In genomic region chr11:21010867-21011266, GRCm38 (mm10) we compare ENCODE assay signal across 8 mouse cellular contexts.
DNase-seq lines count a peak whose midpoint lies in the region; ATAC-seq lines count a peak whose summit lies in the region.

No protein-coding gene starts in this region.

- peak overlapping the region; percentile 9; the same call in 1 of the 2 replicates for H3K27ac ChIP-seq in forebrain, embryonic 15.5 days (replicated peaks)
- no peak overlapping the region for H3K27ac ChIP-seq in midbrain, embryonic 12.5 days (replicated peaks)

- H3K9me3 ChIP-seq in forebrain, embryonic 15.5 days, result no peaks in the 10 kb centered on the region
- H3K9me3 ChIP-seq in midbrain, embryonic 12.5 days, result no peaks in the 10 kb centered on the region

- H3K4me2 ChIP-seq in forebrain, embryonic 15.5 days (replicated peaks), result no peak overlapping the region
- no peak overlapping the region for H3K4me2 ChIP-seq in midbrain, embryonic 12.5 days (replicated peaks)

- no peaks in the 10 kb centered on the region for H3K36me3 ChIP-seq in forebrain, embryonic 15.5 days
- H3K36me3 ChIP-seq in midbrain, embryonic 12.5 days, result no peaks in the 10 kb centered on the region

- H3K27me3 ChIP-seq in forebrain, embryonic 15.5 days, result no peaks in the 10 kb centered on the region
- H3K27me3 ChIP-seq in midbrain, embryonic 12.5 days, result peaks cover 5% of the 10 kb centered on the region; the same call in 1 of the 2 replicates

- no peak overlapping the region for H3K4me3 ChIP-seq in forebrain, embryonic 15.5 days
- no peak overlapping the region for H3K4me3 ChIP-seq in midbrain, embryonic 12.5 days

- WGBS in forebrain, embryonic 15.5 days, result 13% methylated on average over 7 of the region's 7 CpGs
- WGBS in midbrain, embryonic 12.5 days, result 17% methylated on average over 7 of the region's 7 CpGs

- peak; percentile 65 for ATAC-seq in frontal cortex, adult (ENCODE audit: low TSS enrichment)
- ATAC-seq in forebrain, embryonic 15.5 days (replicated peaks), result peak; percentile 80
- peak; percentile 88 for ATAC-seq in midbrain, embryonic 12.5 days (ENCODE audit: low FRiP score, low read depth)

- DNase-seq in frontal cortex, postnatal 25 days (ENCODE audit: low spot score in 2 of 2), result no peak
- peak; percentile 33 for DNase-seq in ZHBTc4 (ENCODE audit: low read depth, low spot score)
- no peak for DNase-seq in gastrocnemius, postnatal 14 days
- DNase-seq in spleen, postnatal 10 days (ENCODE audit: low spot score in 2 of 2), result no peak
- no peak for DNase-seq in ovary, postnatal 14 days (ENCODE audit: low spot score)

- H3K4me1 ChIP-seq in forebrain, embryonic 15.5 days, result peaks cover 15% of the 10 kb centered on the region
- peaks cover 12% of the 10 kb centered on the region for H3K4me1 ChIP-seq in midbrain, embryonic 12.5 days

- H3K9ac ChIP-seq in forebrain, embryonic 15.5 days (replicated peaks), result no peak overlapping the region
- H3K9ac ChIP-seq in midbrain, embryonic 12.5 days (replicated peaks), result no peak overlapping the region

- intact Hi-C loops in gastrocnemius, postnatal 14 days (cut with DNase I; ENCODE audit: low total_unique reads), result no loop called here
